Mouse (Mus musculus) E14TG2a.4 (cell line): ENCODE data around the gene Fyn.

Source experiments
- CTCF ChIP-seq: conservative IDR thresholded peaks from 2 replicates; pipeline ENCODE4 v1.5.1; 2014; ENCODE audit warnings: low read length
- POU5F1 ChIP-seq: IDR thresholded peaks from 2 replicates; pipeline ENCODE4 v1.6.1; 2014; ENCODE audit warnings: low read length, borderline replicate concordance

- TF ChIP-seq CTCF (no peak), POU5F1 (no peak)
Measured at GRCm38 (mm10) chr10:39488542-39488941, 119.9 kb downstream of the Fyn start.
